ENCODE assay signal across 25 mouse cellular contexts in genomic region chr15:84944319-84944718, GRCm38 (mm10). TPM values are rescaled to one million over a fixed set of nuclear protein-coding genes. Genes with fewer than 3 reads are reported as not detected.
DNase-seq lines count a peak whose midpoint lies in the region; ATAC-seq and TF ChIP-seq lines count a peak whose summit lies in the region.
"Had no signal": no experiment of that assay in that cellular context is flagged by ENCODE, and none has a peak within 500 bp of the region (broad histone marks: within the 10 kb centered on the region; RNA-seq: fewer than 3 reads in every experiment).

No protein-coding gene starts in this region.

- 73% methylated on average over 5 of the region's 5 CpGs for WGBS in heart, embryonic 11.5 days (ENCODE audit: insufficient replicate concordance)

- H3K4me1 ChIP-seq in heart, embryonic 11.5 days (ENCODE audit: control insufficient read depth, insufficient read depth, low read length): peaks cover 9% of the 10 kb centered on the region; the same call in 1 of the 2 replicates
- H3K4me1 ChIP-seq in cortical plate, adult 2 months (ENCODE audit: control insufficient read depth, insufficient read depth, low read length): peaks cover 2% of the 10 kb centered on the region
- H3K4me1 ChIP-seq: liver, embryonic 15.5 days; neural tube, embryonic 13.5 days had no signal

- no peaks in the 10 kb centered on the region for H3K9me3 ChIP-seq in heart, embryonic 11.5 days (replicated peaks; ENCODE audit: control insufficient read depth, low read length)
- H3K9me3 ChIP-seq: liver, embryonic 15.5 days; neural tube, embryonic 13.5 days had no signal

- H3K27me3 ChIP-seq in heart, embryonic 11.5 days (ENCODE audit: control insufficient read depth, insufficient read depth, low read length): no peaks in the 10 kb centered on the region
- no peaks in the 10 kb centered on the region for H3K27me3 ChIP-seq in myocyte (ENCODE audit: control insufficient read depth, insufficient read depth, insufficient read length)
- H3K27me3 ChIP-seq: liver, embryonic 15.5 days; neural tube, embryonic 13.5 days had no signal

- no peaks in the 10 kb centered on the region for H3K79me2 ChIP-seq in myocyte (ENCODE audit: control insufficient read depth, insufficient read depth)

- H3K36me3 ChIP-seq in heart, embryonic 11.5 days (ENCODE audit: control insufficient read depth, insufficient read depth, low read length): peaks cover 4% of the 10 kb centered on the region
- peaks cover 41% of the 10 kb centered on the region for H3K36me3 ChIP-seq in myocyte (ENCODE audit: control insufficient read depth, insufficient read depth)

- ATAC-seq in heart, embryonic 11.5 days (replicated peaks; ENCODE audit: insufficient number of reproducible peaks, low FRiP score, low TSS enrichment): no peak
- ATAC-seq: CD4-positive, CD25-positive, alpha-beta regulatory T cell, adult 4 months; intestine, embryonic 16.5 days; midbrain, embryonic 16.5 days had no signal

- DNase-seq in heart, adult 11 months: no peak
- DNase-seq in layer of hippocampus, adult 2 months (ENCODE audit: low spot score in 2 of 2): no peak
- DNase-seq in layer of hippocampus, postnatal 10 days (ENCODE audit: low spot score in 2 of 2): no peak
- no peak for DNase-seq in urinary bladder, adult 2 months (ENCODE audit: low spot score)
- DNase-seq: adrenal gland, postnatal 25 days; cerebellum, adult 11-12 months; cerebellum, postnatal 10 days; kidney, adult 8-10 months; layer of hippocampus, adult 9-11 months; lung, embryonic 14.5 days; lung, postnatal 14 days; right cerebral cortex, postnatal 4 days; thymus, adult 18-20 months; thymus, postnatal 25 days had no signal

- H3K4me3 ChIP-seq in heart, embryonic 11.5 days (ENCODE audit: low read depth, low read length): no peak overlapping the region
- no peak overlapping the region for H3K4me3 ChIP-seq in layer of hippocampus, adult 2 months
- H3K4me3 ChIP-seq in cortical plate, adult 2 months (ENCODE audit: insufficient read depth, low read length): no peak overlapping the region
- no peak overlapping the region for H3K4me3 ChIP-seq in myocyte
- H3K4me3 ChIP-seq: erythroblast, embryonic 14.5 days; liver, embryonic 15.5 days; neural tube, embryonic 13.5 days had no signal

- no peak for TF ChIP-seq CTCF in layer of hippocampus, adult 2 months (conservative IDR thresholded peaks at IDR 0.05)
- no peak for TF ChIP-seq CTCF in cortical plate, adult 2 months (IDR thresholded peaks at IDR 0.05; ENCODE audit: extremely low read depth, insufficient read depth, low read length)

- H3ac ChIP-seq in myocyte (ENCODE audit: control insufficient read depth, insufficient read length): no peak overlapping the region

- H3K9ac ChIP-seq in heart, embryonic 11.5 days (ENCODE audit: low read depth, low read length): no peak overlapping the region
- H3K9ac ChIP-seq: liver, embryonic 15.5 days; lung, embryonic 14.5 days; neural tube, embryonic 13.5 days had no signal

- peak overlapping the region; percentile 10; the same call in 1 of the 2 replicates for H3K27ac ChIP-seq in heart, embryonic 11.5 days (ENCODE audit: low read depth, low read length)
- peak overlapping the region; percentile 71 for H3K27ac ChIP-seq in layer of hippocampus, adult 2 months
- peak overlapping the region; percentile 25; the same call in 1 of the 2 replicates for H3K27ac ChIP-seq in cortical plate, adult 2 months (ENCODE audit: insufficient read depth, low read length)
- H3K27ac ChIP-seq: kidney, postnatal 0 days; liver, embryonic 15.5 days; neural tube, embryonic 13.5 days; stomach, postnatal 0 days had no signal

- H3K4me2 ChIP-seq in heart, embryonic 11.5 days: no peak overlapping the region
- no peak overlapping the region for H3K4me2 ChIP-seq in myocyte (ENCODE audit: low read depth)
- H3K4me2 ChIP-seq: liver, embryonic 15.5 days; lung, embryonic 14.5 days; neural tube, embryonic 13.5 days had no signal

- TF ChIP-seq POLR2A in cortical plate, adult 2 months (IDR thresholded peaks at IDR 0.05; ENCODE audit: extremely low read depth, insufficient read depth, low read length): no peak
- TF ChIP-seq POLR2A in myocyte (IDR thresholded peaks at IDR 0.05; ENCODE audit: insufficient read length, low read depth): no peak

TF ChIP-seq in myocyte, 11 proteins besides CTCF, POLR2A, EP300 and RAD21:
- TF ChIP-seq MAX (IDR thresholded peaks at IDR 0.05; ENCODE audit: low read depth): no peak
- TF ChIP-seq TCF3 (IDR thresholded peaks at IDR 0.05; ENCODE audit: insufficient read length, low read depth): no peak
- TF ChIP-seq CEBPB (IDR thresholded peaks at IDR 0.05; ENCODE audit: insufficient read depth, poor library complexity, severe bottlenecking): no peak
- peak; percentile 71 for TF ChIP-seq POLR2AphosphoS2 (IDR thresholded peaks at IDR 0.05; ENCODE audit: insufficient read length, low read depth)
- no peak for TF ChIP-seq USF1 (IDR thresholded peaks at IDR 0.05; ENCODE audit: low read depth)
- no peak for TF ChIP-seq TCF12 (IDR thresholded peaks at IDR 0.05; ENCODE audit: insufficient read depth, poor library complexity, severe bottlenecking)

RNA-seq across cellular contexts. Expression of gene Nup50, which starts 21.1 kb away (rescaled TPM):
- 28.5 and 33.1 TPM in 2 replicates for polyA plus RNA-seq in heart, embryonic 11.5 days (2014; fragmentation: Nextera tagmentation; extraction: Ambion mirVana)
- total RNA-seq in layer of hippocampus, adult 2 months (2021): 10 to 100 TPM; 32.0 to 33.3 TPM
- total RNA-seq in layer of hippocampus, postnatal 10 days (2021): 10 to 100 TPM; 31.5 to 31.7 TPM
- 13.3 and 13.7 TPM in 2 replicates for polyA plus RNA-seq in cortical plate, adult 2 months (2012; rRNA removed)
- polyA plus RNA-seq in myocyte (2012; fragmentation: generic; extraction: Trizol): 31.0 TPM
- polyA plus RNA-seq in urinary bladder, adult 2 months (2012; rRNA removed): 10.1 and 13.9 TPM in 2 replicates

RNA-seq across cellular contexts. Expression of gene Gm29666, which starts 24.5 kb away (rescaled TPM):
- 0.27 and 0.52 TPM in 2 replicates for polyA plus RNA-seq in heart, embryonic 11.5 days (2014; fragmentation: Nextera tagmentation; extraction: Ambion mirVana)
- 1 to 10 TPM; 1.4 to 1.7 TPM for total RNA-seq in layer of hippocampus, adult 2 months (2021)
- 1 to 10 TPM; 1.0 to 1.4 TPM for total RNA-seq in layer of hippocampus, postnatal 10 days (2021)
- polyA plus RNA-seq in cortical plate, adult 2 months (2012; rRNA removed): 2.1 and 2.6 TPM in 2 replicates
- polyA plus RNA-seq in myocyte (2012; fragmentation: generic; extraction: Trizol): 0.10 TPM
- polyA plus RNA-seq in urinary bladder, adult 2 months (2012; rRNA removed): 0.52 and 0.63 TPM in 2 replicates

RNA-seq across cellular contexts. Expression of gene 5031439G07Rik, which starts 44.0 kb away (rescaled TPM):
- 4.6 and 8.1 TPM in 2 replicates for polyA plus RNA-seq in heart, embryonic 11.5 days (2014; fragmentation: Nextera tagmentation; extraction: Ambion mirVana)
- total RNA-seq in layer of hippocampus, adult 2 months (2021): 10 to 100 TPM; 85.0 to 95.0 TPM
- 100 to 1,000 TPM; 102 to 128 TPM for total RNA-seq in layer of hippocampus, postnatal 10 days (2021)
- polyA plus RNA-seq in cortical plate, adult 2 months (2012; rRNA removed): 69.1 and 69.7 TPM in 2 replicates
- polyA plus RNA-seq in myocyte (2012; fragmentation: generic; extraction: Trizol): 44.0 TPM
- 21.5 and 28.5 TPM in 2 replicates for polyA plus RNA-seq in urinary bladder, adult 2 months (2012; rRNA removed)

Comparison
In these comparisons a context has a peak if more than half of its experiments do, and no peak if none do; other contexts are left out.
1. H3K27ac ChIP-seq: peak in every context shown above with its lines; median percentile 71 in layer of hippocampus, adult 2 months; 25 in cortical plate, adult 2 months; 10 in heart, embryonic 11.5 days.